Mouse (Mus musculus) liver, adult 2 months (tissue): Measurements from ENCODE around the gene Mipep.

Experiments used
- CTCF ChIP-seq: fragments of 200-500 bp; IDR thresholded peaks from 2 replicates; pipeline ENCODE4 v1.5.1; 2011; ENCODE audit warnings: low read depth, low read length, control low read depth
- POLR2A ChIP-seq: fragments of 200-500 bp; IDR thresholded peaks from 2 replicates; pipeline ENCODE4 v1.6.1; 2011; ENCODE audit warnings: low read length, control low read depth; ENCODE audit not compliant: insufficient read depth; ENCODE audit errors: extremely low read depth

- TF ChIP-seq CTCF (no peak), POLR2A (no peak)
Measured at GRCm38 (mm10) chr14:60735206-60735605, 49.2 kb upstream of the Mipep start.
